Mouse (Mus musculus): ENCODE measurements around the gene Podxl. TPM values are rescaled to one million over a fixed set of nuclear protein-coding genes. Genes with fewer than 3 reads are reported as not detected.
"Not testable (repeated sequence)": the region's sequence is repeated elsewhere in the genome, so short reads cannot be mapped to it uniquely, and the experiment has no call there.

Podxl gene
- polyA plus RNA-seq, 1 experiment from 2014 or later, result 14.1 TPM

DNA sequence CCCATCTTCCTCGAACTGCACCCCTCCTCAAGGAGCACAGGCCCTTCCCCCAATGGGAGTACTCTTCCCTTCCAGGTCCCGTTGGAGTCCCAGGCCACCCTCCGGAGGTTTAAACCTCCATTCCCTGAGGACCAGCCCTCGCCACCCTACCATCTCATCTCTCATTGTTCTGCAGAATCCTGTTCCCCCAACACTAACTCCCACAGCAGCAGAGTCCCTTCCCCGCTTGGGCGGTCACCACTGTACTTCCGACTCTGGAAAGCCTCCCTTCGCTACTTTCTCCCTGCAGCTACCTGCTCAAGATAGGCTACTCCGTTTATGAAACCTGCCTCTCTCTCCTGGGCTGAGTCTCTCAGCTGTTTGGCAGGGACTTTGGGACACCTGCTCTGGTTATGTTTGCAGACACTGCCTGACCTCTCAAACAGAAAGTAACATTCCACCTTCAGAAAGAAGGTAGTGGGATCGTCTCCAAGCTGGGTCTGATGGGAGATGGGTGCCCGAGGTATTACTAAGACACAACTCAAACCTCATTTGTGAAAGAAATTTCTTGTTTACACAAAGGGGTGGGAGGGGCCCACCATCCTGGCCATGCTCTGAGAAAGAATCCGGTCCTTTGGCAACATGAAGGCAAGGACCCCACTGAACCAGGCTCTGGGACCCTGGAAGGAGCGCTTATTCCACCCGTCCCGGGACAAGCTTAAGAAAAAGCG is 1.3 kb downstream of the Podxl start:
- Histone ChIP-seq H3K36me3 (no peaks in the 10 kb centered on the region), H3K9me3 (no peaks in the 10 kb centered on the region), H3K4me1 (replicated peaks) (peaks cover 56% of the 10 kb centered on the region), H3K4me2 (peak overlapping the region; percentile 88), H3K4me3 (peak overlapping the region; percentile 80), H3K9ac (peak overlapping the region; percentile 91), H3K27me3 (0 out of 2 replicates have a peak, but pooled peaks cover 2% of the 10 kb centered on the region), H3K27ac (0 out of 2 replicates have a peak overlapping the region, but pooled peaks have one; percentile 75)
- no peak for ATAC-seq (ENCODE audit: low FRiP score)
- WGBS, result 4% methylated on average over 16 of the region's 16 CpGs

DNA sequence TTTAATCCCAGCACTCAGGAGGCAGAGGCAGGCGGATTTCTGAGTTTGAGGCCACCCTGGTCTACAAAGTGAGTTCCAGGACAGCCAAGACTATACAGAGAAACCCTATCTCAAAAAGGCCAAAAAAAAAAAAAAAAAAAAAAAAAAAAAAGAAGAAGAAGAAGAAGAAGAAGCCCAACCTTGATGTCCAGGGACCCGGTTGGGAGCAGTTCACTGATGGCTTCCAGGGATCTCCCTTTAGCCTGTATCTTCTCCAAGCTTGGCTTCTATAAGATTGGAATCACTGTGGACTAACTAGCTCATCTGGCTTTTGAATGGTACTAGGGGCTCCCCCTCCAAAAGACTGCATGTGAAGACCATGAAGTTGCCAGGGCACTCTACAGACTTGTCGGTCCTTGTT is 1.8 kb downstream of the Podxl start:
- peaks cover 54% of the 10 kb centered on the region for H3K4me1 ChIP-seq (replicated peaks)
- H3K4me2 ChIP-seq, result peak overlapping the region; percentile 88
- H3K4me3 ChIP-seq, result peak overlapping the region; percentile 80
- not testable (repeated sequence) for H3K9me3 ChIP-seq; H3K27ac ChIP-seq; H3K27me3 ChIP-seq; H3K36me3 ChIP-seq; ATAC-seq (ENCODE audit: low FRiP score)
- H3K9ac ChIP-seq, result peak overlapping the region; percentile 91
- 61% methylated on average over 3 of the region's 3 CpGs for WGBS

DNA sequence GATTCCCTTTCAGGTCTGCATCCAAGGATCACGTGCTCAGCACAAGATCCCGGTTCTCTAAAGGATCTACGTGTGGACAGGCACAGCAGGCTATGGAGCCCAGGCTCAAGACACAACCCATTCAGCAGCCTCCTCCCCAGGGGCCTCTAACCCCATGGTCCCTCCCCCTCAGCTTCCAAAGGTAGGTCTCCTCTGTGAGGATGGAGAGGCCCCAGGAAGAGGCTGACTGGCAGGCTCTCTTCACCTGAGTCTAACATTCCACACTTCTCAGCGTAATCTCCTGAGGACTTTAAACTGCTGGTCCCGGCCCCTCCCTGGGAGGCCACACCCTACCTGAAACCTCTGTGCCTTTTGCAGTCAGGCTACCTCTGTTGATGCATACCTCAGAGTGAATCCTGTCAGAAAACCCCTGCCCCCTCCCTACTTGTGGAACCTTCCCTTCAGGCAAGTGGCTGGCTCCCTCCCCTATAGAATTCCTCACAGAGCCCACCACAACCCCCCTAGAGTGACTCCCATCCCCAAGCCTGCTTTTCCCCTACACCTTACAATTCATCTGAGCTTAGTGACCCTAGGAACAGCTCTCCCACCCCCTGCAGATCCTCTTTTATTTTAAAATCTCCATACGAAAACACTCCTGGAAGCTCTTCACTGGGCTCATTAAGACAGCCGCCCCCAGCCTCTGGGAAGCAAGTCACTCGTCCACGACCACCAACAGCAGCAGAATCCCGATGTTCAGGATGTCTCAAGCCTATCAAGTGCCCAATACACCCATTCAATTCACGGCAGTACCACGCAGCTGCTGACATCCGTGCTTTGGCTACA is 3.4 kb downstream of the Podxl start:
- Histone ChIP-seq H3K36me3 (no peaks in the 10 kb centered on the region; the same call in 1 of the 2 replicates), H3K27ac (no peak overlapping the region), H3K27me3 (no peaks in the 10 kb centered on the region), H3K9ac (no peak overlapping the region; the same call in 1 of the 2 replicates), H3K4me3 (peak overlapping the region; percentile 8; the same call in 1 of the 2 replicates), H3K4me1 (replicated peaks) (peaks cover 51% of the 10 kb centered on the region), H3K9me3 (no peaks in the 10 kb centered on the region), H3K4me2 (peak overlapping the region; percentile 88)
- WGBS, result 7% methylated on average over 13 of the region's 13 CpGs
- ATAC-seq (ENCODE audit: low FRiP score), result no peak

DNA sequence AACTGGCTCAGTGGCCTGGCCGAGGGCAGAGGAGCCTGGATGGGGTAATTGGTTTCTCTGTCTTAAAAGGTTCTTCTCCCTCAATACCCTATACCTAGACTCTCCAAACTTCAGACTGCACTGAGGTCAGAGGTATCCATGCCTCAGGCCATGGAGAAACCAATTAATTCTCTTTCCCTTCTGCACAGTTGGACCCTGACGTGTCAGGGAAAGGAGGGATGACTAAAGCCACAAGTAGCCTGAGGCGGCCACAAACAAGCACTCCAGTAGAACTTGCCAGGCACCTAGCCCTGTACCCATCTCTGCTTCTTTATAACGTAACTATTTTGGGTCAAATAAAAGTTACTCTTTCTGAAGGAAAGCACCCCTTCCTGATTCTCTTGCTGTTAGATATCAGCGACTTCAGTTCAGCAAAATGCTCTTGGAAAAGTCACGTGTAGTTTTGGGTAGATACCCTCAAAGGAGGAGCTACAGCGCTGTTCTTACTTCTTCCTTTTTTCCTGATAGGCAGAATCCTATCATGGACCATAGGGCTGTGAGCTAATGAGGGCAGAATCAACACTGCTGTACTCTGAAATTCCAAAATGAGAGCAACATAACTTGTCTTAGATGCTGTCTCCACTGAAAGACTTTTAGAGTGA is 7.2 kb downstream of the Podxl start:
- H3K9ac ChIP-seq, result no peak overlapping the region
- no peaks in the 10 kb centered on the region for H3K27me3 ChIP-seq
- ATAC-seq (ENCODE audit: low FRiP score), result no peak
- H3K4me1 ChIP-seq (replicated peaks), result peaks cover 25% of the 10 kb centered on the region
- H3K4me2 ChIP-seq, result no peak overlapping the region
- WGBS, result 89% methylated on average over 7 of the region's 7 CpGs
- no peaks in the 10 kb centered on the region; the same call in 1 of the 2 replicates for H3K36me3 ChIP-seq
- no peak overlapping the region for H3K27ac ChIP-seq
- no peak overlapping the region for H3K4me3 ChIP-seq
- H3K9me3 ChIP-seq, result no peaks in the 10 kb centered on the region

DNA sequence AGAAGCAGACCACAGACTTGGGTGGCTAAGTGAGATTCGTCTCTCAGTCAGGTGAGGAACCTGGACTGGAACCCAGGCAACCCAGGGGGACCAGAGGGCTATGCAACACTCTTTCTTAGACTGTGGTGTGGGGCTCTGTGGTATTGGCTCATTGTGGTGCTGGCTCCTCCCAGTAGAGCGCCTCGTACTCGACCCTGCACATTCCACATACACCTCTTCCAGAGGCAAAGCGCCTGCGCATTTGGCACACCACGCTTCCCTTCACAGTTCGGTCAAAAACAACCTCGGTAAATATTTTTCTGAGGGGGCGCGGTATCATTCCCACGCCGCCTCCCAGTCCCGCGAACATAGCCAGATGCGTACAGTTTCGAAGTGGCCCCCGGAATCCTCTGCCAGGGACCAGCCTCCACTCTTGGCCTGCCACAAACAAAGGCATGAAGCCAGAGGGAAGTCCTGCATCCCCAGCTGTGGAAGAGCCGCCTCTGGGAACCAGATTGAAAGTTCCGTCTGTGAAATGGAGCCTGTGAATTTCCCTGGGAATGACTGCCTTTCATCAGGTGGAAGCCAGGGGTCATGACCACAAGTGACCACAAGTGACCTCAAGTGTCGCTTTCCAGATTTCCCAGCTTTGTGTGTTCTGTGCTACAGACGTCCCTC is 12.8 kb downstream of the Podxl start:
- H3K27me3 ChIP-seq, result no peaks in the 10 kb centered on the region
- no peak overlapping the region for H3K27ac ChIP-seq
- H3K9me3 ChIP-seq, result no peaks in the 10 kb centered on the region
- no peak for ATAC-seq (ENCODE audit: low FRiP score)
- H3K4me1 ChIP-seq (replicated peaks), result peaks cover 31% of the 10 kb centered on the region
- no peak overlapping the region for H3K4me3 ChIP-seq
- H3K36me3 ChIP-seq, result no peaks in the 10 kb centered on the region; the same call in 1 of the 2 replicates
- H3K4me2 ChIP-seq, result no peak overlapping the region
- 77% methylated on average over 22 of the region's 22 CpGs for WGBS
- no peak overlapping the region for H3K9ac ChIP-seq

DNA sequence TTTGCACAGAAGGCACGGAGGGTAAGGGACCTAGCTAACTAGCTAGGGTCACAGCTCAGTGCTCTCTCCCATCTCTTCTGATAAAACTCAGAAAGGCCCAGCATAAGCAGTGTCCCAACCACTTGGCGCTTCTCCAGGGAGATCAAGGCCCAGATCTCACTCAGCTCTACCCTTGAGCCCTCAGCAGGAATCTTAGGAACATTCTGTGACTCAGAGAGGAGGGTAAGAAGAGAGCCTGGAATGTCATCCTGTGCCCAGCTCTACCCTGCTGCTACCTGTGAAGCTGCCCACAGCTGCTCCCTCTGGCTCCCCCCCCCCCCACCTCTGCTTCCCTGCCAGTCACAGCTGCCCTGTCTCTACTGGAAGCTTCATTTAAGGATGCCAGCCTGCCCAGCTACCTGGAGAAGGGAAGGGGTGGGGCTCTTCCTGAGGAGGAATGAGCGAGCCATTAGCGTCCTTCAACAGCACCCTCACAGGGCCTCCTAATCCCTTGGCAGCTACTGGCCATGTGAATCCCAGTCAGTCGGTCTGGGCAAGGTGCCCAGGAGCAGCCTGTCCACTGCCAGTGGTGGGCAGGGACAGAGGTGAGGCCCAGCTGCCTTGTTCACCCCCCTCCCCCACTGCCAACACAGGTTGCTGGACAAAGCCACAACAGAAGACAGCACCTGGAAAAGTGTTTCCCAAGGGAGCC is 14.3 kb downstream of the Podxl start:
- WGBS, result 62% methylated on average over 5 of the region's 5 CpGs
- ATAC-seq (ENCODE audit: low FRiP score), result peak; percentile 64; the same call in 1 of the 2 replicates

DNA sequence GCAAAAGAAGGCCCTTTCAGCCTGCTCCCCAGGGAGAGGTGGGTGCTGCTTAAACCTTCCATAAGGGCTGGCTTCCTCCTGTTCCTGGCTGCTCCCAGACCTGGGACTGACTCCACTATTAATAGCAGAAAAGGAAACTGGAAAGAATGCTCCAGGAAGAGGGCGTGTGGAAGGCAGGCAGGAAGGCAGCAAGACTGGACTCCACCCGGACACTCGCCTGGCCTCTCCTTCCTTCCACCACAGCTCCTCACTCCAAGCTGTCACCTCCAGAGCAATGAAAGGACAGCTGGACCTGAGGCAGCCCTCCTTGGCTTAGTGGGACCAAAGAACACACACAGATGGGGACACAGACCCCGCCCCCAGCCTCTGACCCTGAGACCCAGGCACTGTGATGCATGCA is 19.5 kb downstream of the Podxl start:
- Histone ChIP-seq H3K36me3 (peaks cover 13% of the 10 kb centered on the region), H3K27me3 (no peaks in the 10 kb centered on the region), H3K9ac (no peak overlapping the region), H3K4me3 (no peak overlapping the region), H3K9me3 (no peaks in the 10 kb centered on the region), H3K4me1 (replicated peaks) (peaks cover 20% of the 10 kb centered on the region), H3K27ac (no peak overlapping the region), H3K4me2 (no peak overlapping the region)
- 86% methylated on average over 4 of the region's 4 CpGs for WGBS
- ATAC-seq (ENCODE audit: low FRiP score), result no peak

More for the DNA sequence above, 14.3 kb downstream of the Podxl start:
- Histone ChIP-seq H3K9ac (no peak overlapping the region; the same call in 1 of the 2 replicates), H3K4me3 (no peak overlapping the region), H3K27ac (no peak overlapping the region; the same call in 1 of the 2 replicates), H3K4me1 (replicated peaks) (peaks cover 32% of the 10 kb centered on the region), H3K4me2 (no peak overlapping the region), H3K36me3 (no peaks in the 10 kb centered on the region; the same call in 1 of the 2 replicates), H3K9me3 (no peaks in the 10 kb centered on the region), H3K27me3 (no peaks in the 10 kb centered on the region)

DNA sequence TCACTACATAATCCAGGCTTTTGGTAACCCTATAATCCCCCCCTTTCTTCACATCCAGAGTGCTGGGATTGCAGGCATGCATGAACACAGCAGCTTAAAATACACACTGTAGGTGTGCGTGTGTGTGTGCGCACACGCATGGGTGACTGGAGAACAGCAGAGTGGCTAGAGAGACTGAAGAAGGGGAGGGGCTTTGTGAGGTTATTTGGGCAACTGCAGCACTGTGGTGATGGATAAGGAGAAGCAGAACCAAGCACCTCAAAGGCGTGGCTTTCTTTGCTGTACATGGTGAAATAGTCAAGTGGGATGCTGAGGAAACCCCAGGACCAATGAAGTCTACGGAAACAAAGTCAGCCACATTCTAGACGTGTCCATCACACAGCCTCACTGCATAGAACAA is 23.8 kb downstream of the Podxl start:
- no peaks in the 10 kb centered on the region for H3K27me3 ChIP-seq
- H3K27ac ChIP-seq, result no peak overlapping the region
- peaks cover 13% of the 10 kb centered on the region for H3K36me3 ChIP-seq
- no peak for ATAC-seq (ENCODE audit: low FRiP score)
- 94% methylated on average over 6 of the region's 6 CpGs for whole genome bisulfite sequencing
- H3K9ac ChIP-seq, result no peak overlapping the region
- no peaks in the 10 kb centered on the region for H3K9me3 ChIP-seq
- H3K4me1 ChIP-seq (replicated peaks), result no peaks in the 10 kb centered on the region; the same call in 1 of the 2 replicates
- no peak overlapping the region for H3K4me3 ChIP-seq
- H3K4me2 ChIP-seq, result no peak overlapping the region

DNA sequence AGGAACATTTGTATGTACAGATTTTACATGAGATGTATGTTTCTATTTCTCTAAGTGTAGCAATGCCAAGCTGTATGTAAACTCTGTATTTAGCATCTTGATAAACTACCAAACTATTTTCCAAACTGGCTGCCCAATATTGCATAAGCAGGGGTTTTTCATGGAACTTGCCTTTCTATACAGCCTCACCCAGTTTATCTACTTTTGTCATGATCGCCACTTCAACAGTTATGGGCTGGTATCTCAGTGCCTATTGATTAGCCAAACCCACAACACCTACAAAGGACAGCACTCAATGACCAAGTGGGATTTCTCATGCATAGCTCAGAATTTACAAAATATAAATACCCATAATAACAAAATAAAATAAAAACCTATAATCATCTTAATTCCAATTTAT is 25.7 kb downstream of the Podxl start:
- no peaks in the 10 kb centered on the region for H3K27me3 ChIP-seq
- no peak overlapping the region for H3K4me3 ChIP-seq
- H3K9ac ChIP-seq, result no peak overlapping the region
- WGBS, result 95% methylated on average over 1 of the region's 1 CpGs
- no peak for ATAC-seq (ENCODE audit: low FRiP score)
- peaks cover 13% of the 10 kb centered on the region for H3K36me3 ChIP-seq
- no peak overlapping the region for H3K27ac ChIP-seq
- H3K9me3 ChIP-seq, result no peaks in the 10 kb centered on the region
- H3K4me1 ChIP-seq (replicated peaks), result no peaks in the 10 kb centered on the region
- no peak overlapping the region for H3K4me2 ChIP-seq

DNA sequence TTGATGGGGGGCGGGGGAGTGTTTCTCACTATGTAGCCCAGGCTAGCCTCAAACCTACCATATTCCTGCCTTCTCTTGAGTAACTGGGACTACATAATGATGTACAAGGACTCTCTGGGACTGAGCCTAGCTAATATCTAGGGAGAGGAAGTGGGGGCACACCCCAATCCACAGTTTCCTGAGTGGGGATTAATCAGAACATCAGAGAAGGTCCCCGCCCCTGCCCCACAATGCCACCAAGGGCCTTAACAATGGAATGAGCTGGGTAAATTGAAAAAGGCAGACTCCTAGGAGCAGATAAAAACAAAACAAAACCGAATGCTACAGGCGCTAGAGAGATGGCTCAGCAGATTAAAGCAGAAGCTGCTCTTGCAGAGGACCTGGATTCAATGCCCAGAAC is 26.6 kb downstream of the Podxl start:
- Histone ChIP-seq H3K36me3 (peaks cover 10% of the 10 kb centered on the region), H3K9me3 (no peaks in the 10 kb centered on the region), H3K27ac (no peak overlapping the region), H3K4me1 (replicated peaks) (no peaks in the 10 kb centered on the region), H3K27me3 (no peaks in the 10 kb centered on the region), H3K9ac (0 out of 2 replicates have a peak overlapping the region, but pooled peaks have one; percentile 2), H3K4me3 (no peak overlapping the region), H3K4me2 (no peak overlapping the region)
- no peak for ATAC-seq (ENCODE audit: low FRiP score)
- 90% methylated on average over 4 of the region's 4 CpGs for WGBS

DNA sequence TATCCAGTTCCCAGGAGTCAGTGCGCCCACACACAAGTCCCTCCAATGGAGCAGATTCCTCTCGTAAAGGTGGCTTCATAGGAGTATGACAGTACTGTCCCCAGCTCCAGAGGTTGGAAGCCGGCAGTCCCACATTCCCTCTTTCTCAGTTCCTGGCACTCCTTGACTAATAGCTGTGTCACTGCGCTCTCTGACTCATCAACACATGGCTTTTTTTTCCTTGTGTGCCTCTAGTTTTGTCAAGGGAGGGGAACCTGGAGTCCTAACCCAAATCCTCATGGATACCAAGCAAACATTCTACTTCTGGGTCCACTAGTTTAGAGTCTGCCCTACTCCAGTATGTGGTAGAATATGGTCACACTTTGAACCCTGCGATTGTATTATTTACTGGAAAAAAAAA is 29.1 kb downstream of the Podxl start:
- Histone ChIP-seq H3K9ac (no peak overlapping the region), H3K4me3 (no peak overlapping the region), H3K4me2 (no peak overlapping the region), H3K9me3 (no peaks in the 10 kb centered on the region), H3K27ac (no peak overlapping the region), H3K4me1 (replicated peaks) (no peaks in the 10 kb centered on the region), H3K27me3 (no peaks in the 10 kb centered on the region), H3K36me3 (no peaks in the 10 kb centered on the region)
- no peak for ATAC-seq (ENCODE audit: low FRiP score)
- WGBS, result 96% methylated on average over 5 of the region's 5 CpGs
